Mouse (Mus musculus) adrenal gland, postnatal 36 days (tissue): ENCODE results near the gene Ptgfr. TPM values are rescaled to one million over a fixed set of nuclear protein-coding genes. Genes with fewer than 3 reads are reported as not detected.

Experiments used
- total RNA-seq, 2 experiments: library from RNA; stranded (reverse); gene quantifications; 2 replicates each; pipeline ENCODE4 v1.2.3; 2021

The Ptgfr gene
- total RNA-seq, 2 experiments from 2014 or later, result 0.36 to 0.56 TPM

Other genes with a start within 250 kb of the Ptgfr start
- 1 to 10 TPM; 6.1 to 8.6 TPM for gene Ifi44, start 87.7 kb downstream of the Ptgfr start, total RNA-seq
- gene Ifi44l, start 74.7 kb downstream of the Ptgfr start, total RNA-seq, result not detected